Mouse (Mus musculus): ENCODE results near the gene Impdh1.

DNA sequence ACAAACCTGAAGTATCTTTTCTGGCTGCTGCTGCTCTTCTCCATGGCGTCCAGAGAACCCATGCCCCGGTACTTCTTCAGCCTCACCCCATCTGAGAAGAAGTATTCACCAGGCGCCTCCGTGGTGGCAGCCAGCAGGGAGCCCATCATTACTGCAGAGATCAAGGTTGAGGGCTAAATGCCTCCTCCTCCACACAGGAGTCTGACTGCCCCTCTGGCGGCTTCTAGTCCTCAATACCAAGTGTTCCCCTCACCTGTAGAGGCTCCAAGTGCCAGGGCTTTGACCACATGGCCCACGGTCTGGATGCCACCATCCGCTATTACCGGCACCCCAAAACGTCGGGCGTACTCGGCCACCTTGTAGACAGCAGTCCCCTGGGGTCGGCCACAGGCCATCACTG is 13.1 kb downstream of the Impdh1 start:
- no peak for TF ChIP-seq CTCF (IDR thresholded peaks at IDR 0.05)
- TF ChIP-seq POLR2A (IDR thresholded peaks at IDR 0.05; ENCODE audit: insufficient read depth, low read depth, low read length): no peak
